Mouse (Mus musculus) MN1 (cell line): ENCODE measurements around the gene Acsl5.
A peak's percentile ranks its signal among the peaks of the same experiment; 100 is the strongest.

Experiments
- DNase-seq: peaks from one replicate; pipeline ENCODE4 v3.0.0-alpha.2; 2016; ENCODE audit warnings: low spot score

Acsl5 gene

DNA sequence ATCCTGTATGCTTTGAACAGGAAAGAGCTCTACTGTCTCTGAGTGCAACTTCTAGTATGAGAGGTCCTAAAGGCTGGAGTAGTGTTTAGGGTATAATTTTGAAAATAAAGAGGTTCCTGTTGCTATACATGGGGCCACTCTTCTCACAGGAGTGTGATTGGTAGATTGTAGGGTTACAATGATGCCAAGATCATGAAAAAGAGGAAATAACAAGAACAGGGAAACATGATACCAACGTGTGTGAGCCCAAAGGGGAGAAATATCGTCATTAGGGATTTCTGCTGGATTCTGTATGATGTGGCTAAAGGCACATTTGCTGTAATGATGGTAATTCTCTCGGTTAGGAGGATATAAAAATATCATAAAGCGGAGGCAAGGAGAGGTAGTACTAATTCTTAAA, 34.3 kb downstream of the Acsl5 start:
- no peak for DNase-seq

DNA sequence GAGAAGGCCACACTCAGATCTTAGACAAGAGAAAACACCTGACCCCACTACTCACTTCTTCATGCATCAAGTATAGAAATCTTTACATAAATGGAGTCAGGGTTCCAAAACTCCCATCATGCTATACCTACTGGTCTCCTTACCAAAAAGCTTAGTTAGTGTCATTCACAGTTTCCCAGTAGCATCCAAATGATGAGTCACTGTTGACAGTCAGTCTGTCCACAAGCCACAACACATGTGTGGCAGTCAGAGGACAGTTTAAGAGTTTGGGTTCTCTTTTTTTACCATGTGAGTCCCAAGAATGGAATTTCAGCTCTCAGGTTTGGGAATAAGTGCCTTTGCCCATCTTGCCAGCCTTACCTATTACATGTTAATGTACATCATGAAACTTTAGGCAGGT, 37.2 kb downstream of the Acsl5 start:
- no peak for DNase-seq

DNA sequence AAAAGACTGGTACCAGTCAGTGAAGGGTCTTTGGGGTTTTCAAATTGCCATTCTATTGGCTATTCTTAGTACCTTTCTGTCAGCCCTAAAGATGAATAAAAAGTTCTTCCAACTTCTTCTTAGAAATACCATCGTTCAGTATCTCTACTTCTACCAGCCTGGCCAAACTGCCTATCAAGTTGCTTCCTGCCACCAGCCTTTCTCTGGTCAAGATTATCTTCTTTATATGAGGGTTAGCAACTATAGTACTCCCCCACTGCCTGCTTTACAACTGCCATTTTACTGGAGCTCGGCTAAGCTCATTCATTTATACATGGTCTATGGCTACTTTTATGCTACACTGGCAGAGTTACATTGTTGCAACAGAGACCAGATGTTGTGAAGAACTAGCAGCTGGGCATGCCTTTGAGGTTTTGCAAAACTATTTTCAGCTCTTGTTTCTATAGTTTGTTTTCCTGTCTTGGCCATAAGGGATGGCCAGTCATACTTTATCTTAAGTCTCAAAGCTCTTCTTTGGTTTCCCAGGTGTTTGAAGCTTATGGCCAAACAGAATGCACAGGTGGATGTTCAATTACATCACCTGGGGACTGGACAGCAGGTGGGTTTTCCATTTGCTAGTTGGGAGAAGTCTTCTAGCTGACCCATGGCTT, 39.0 kb downstream of the Acsl5 start:
- no peak for DNase-seq

DNA sequence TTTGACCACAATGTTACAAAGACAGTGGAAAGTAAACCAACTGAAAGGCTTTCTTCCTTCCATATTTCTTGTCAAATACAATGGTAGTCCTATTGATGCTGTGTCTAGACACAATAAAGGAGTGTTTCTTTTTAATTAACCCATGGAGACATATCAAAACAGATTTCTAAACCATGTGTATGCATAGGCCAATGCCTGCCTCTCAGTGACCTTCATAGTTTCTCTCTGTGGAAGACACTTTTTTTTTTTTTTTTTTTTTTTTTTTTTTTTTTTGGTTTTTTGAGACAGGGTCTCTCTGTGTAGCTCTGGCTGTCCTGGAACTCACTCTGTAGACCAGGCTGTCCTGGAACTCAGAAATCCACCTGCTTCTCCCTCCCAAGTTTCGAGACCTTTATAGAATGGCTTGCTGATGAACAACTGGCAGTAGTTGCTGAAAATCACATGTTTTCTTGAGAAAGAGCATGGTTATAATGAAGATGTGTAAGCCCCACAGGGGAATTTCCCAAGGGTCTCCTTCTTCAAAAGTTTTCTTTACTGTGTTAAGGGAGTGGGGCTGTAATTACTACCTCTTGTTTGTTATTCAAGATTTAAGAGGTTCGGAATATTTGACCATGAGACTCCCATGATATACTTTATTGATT, 40.6 kb downstream of the Acsl5 start:
- DNase-seq, result no peak

DNA sequence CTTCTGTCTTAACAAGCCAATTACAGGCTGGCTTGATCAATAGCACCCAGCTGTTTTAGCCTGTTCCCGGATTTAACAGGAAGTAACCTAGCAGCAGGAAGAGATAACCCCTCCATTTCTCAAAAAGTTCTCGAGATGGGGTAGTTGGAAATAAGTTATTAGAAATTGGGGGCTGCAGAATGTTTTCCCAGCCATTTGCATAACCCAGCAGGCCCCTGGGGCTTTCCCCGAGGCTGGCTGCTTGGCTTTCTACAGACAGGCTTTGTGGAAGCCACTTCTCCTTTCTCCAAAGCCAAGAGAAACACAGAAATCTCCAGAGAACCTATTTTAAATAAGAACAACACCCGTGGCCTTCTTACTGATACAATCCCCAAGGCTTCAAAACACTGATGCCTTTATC, 41.4 kb downstream of the Acsl5 start:
- no peak for DNase-seq

DNA sequence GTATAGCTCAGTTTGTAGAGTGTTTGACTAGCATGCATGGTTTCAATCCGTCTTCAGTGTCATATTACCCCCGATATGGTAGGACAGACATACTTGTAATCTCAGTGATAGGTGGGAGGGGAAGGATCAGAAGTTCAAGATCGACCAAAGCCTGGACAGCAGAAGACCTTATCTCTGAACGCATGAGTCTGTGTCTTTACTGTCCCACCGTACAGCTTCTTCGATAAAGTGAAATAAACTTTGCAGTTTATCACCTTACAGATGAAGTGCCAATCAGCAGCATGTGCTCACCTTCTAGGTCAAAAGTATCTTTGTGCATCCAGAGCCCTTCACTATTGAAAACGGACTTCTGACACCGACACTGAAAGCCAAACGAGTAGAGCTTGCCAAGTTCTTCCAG, 43.3 kb downstream of the Acsl5 start:
- no peak for DNase-seq

DNA sequence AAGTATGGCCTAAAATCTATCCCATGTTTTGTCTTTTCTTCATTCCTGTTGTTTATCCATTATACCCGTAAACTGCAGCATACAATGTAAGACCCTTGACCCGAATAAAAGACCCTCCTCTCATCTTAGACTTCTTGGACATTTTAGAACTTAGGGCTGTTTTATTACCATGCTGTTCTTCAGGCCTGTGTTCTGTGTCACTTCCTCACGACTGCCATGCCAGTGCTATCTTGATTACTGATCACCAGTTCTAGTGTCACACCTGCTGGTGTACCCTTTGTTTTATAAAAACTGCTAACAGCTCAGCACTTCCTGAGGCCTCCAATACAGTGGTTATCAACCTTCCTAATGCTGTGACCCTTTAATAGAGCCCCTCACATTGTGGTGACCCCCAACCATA, 43.8 kb downstream of the Acsl5 start:
- DNase-seq, result no peak

DNA sequence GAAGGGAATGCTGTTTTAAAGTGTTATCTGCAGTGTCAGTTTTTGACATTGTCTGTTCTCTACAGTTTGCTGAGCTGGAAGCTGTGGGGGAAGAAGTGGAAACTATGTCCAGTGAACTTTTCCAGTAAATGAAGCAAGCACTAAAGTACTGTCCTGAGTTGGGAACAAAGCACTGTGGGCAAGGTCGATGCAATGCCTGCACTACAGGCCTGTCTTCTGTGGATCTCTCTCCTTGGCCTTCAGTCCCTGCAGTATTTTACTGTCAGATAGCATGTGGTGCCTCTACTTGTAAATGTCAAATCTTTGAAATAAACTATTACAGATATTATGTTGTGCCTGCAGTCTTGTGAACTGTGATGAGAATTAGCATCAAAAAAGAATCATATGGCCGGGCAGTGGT, 44.6 kb downstream of the Acsl5 start:
- no peak for DNase-seq

DNA sequence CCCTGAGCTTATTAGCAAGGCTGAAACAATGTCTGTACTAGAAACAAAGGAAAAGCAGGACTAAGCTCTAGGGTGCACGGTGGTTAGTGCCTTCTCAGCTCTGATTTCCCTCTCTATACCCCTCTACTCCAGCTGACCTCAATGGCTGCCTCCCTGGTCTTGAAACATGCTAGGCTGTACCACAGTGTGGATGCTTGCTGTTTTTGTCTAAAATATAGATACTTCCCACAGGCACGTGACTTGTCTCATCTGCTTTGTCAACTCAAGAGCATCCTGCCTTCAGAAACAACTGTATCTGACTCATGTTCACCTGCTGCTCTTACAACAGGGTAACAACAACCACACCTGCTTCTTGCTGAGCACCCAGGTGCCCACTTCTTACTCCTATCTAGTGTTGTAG, 45.8 kb downstream of the Acsl5 start:
- no peak for DNase-seq

DNA sequence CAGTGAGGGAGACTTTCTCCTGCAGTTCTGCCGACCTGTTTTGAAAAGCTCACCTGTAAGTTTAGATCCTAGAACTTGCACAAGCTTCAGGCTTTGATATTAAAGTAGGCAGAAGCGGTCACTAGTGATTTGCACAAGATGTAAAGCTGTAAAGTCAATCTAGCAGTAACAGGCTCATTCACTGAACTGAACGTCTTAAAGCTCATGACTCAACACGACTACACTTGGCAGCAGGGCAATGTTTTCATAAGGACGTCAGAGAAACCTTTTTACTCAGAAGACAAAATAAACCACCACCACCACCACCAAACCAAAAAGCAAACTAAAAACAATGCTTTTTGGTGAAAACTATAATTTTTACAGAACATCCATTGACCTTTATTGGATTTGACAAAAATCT, 46.2 kb downstream of the Acsl5 start:
- DNase-seq, result no peak

DNA sequence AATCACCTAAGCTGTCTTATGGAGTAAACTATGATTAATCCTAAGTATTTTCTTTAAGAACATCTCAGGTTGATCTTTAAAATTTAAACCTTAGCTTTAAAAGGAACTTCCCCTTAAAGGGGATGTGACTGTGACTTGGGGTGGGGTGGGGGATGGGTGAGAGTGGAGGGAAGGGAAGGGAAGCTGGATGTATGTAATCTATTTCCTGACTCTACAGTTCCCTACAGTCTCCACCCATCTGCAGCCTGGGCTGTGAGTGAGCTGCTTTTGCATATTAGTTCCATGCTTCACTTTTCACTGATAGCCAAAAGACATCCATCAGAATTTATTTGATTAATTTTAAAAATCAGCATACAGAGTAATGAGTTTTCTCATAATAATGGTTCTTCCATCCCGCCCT, 47.6 kb downstream of the Acsl5 start:
- no peak for DNase-seq

DNA sequence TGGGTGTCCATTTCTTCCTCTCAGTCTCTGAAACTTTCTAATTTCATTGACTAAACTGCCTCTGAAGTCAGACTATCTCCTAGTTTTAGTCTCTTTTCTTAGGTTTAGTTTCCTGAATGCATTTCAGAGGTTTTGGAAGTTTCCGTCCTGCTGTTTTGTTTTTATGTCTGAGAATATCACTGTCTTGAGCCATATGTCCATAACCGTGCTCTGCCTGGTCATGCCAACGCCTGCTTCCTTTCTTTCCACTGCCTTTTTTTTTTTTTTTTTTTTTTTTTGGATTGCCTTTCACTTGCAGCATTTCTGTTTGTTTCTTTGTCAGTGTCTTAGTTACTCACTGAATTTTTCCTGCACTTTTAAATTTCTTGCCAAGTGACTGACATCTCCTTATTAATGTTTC, 48.8 kb downstream of the Acsl5 start:
- no peak for DNase-seq

DNA sequence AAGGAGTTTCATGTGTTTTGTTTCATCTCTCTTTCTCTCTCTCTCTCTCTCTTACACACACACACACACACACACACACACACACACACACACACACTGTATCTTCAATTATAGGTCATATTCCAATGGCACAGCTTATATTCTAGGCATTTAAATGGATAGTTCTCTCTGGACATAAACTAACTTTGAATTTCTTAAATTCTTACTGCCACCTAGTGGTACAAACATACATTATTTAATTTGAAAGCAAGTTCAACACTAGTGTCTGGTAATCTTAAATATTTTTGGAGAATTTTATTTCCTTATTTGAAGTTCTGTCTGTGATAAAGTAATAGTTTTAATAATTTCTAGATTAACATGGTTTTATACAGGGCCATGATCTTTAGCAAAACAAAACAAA, 53.3 kb downstream of the Acsl5 start:
- DNase-seq, result peak; percentile 48

DNA sequence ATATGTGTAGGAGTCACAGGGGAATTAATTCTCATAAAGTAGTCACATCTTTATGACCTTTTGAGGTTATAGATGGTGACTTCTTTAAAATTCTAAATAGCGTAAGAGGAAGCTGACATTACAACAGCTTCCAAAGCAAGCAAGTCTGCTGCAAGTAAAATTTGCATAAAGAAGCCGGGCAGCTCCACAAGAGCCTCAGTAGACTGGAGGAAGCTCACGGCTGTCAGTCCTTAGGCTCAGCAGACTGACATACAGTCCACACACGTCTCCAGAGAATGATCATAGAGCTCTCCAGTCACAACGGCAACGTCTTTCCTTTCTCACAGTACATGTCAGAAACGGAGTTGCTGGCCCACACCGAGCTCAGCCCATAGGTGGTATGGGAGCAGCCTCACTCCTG, 60.1 kb downstream of the Acsl5 start:
- DNase-seq, result no peak

DNA sequence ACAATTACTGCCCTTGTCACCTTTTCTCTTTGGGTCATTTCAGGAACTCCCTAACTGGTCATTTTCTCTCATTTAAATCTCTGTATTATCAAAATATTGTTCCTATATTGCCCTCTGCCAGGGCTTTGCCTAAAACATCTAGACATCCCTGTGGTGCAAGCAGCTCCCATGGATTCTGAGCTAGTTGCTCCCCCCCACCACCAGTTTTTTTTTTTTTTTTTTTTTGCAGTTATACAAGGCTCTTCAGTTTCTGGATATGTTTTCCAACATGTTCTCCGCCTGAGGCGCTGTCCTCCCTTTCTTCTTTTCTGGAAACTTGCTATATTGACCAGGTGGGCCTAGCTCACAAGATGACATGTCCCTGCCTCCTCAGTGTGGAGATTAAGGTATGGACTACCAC, 61.9 kb downstream of the Acsl5 start:
- no peak for DNase-seq

DNA sequence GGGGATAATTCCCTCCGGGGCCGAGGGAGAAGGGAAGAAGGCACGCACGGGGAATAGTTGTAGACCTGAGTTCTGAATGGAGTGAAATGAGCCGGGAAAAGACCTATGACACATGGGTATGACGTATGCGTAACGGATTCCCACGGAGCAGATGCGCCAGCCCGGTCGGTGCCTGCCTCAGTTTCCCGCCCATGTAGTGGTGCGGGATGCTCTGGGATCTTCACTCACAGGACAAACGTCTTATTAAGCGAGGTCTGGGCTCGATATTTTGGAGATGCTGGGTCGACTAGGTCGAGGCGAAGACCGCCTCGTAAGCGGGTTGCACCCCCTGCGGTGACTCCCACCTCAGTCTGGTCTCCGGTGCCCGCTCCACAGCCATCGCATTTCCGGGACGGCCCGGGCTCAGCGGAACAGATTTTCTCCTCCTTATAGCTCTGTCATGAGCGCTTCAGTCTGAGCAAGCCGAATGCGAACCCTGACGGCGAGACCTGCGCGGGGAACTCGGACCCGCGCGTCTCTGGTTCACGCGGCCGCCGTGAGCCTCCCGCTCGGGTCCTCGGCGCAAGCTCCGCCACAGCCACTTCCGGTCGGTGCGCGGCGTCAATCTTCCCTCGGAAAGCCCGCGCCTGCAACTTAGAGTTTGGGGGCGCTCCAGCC, 63.8 kb downstream of the Acsl5 start, which contains the start of gene Zdhhc6:
Gene Zdhhc6 (minus strand): TSS at position 581 of the 657 bp plus-strand sequence.
- DNase-seq, result peak; percentile 86

DNA sequence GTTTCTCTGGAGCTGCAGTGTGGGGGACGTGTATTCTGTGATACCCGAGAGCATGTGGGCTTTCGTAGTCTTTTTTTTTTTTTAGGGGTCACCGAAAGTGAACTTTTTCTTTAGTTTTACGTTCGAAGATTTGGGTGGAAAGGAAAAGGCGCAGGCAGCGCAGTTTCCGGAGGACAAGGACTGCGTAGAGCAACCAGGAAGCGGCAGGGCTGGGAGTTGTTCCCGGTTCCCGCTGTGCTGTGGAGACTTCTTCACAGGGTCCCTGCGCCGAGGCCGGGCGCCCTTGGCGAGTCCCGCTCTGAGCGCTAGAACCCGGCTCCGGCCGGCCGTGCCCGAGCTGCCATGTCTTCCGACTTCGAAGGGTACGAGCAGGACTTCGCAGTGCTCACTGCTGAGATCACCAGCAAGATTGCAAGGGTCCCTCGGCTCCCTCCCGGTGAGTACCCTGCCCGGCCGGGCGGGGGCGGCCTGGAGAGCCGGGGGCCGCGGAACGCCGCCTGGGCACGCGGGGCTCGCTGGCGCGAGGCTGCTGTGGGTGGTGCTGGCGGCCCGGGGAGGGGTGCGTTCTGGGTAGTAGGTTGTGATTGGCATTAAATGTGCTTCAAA, 64.5 kb downstream of the Acsl5 start, which contains the start of gene Vti1a:
Gene Vti1a (plus strand): TSS at position 187 of the 606 bp plus-strand sequence.
- peak; percentile 94 for DNase-seq

DNA sequence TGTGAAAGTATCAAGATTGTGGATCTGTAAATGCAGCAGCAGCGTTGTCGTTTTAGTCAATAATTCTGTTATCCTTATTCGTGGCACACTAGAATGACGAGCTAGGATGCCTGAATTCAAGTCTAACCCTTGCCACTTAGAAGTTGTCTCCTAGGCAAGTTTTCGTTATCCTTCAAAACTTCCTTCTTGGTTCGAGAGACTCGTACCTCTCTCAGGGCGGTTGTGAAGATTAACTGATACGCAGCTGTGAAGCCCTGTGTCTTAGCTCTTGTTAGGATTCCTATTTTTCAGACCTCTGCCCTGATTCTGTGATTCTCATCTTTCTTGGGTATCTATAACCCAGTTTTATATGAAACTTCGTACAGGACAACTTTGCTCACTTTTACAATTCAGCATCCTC, 65.2 kb downstream of the Acsl5 start:
- no peak for DNase-seq

DNA sequence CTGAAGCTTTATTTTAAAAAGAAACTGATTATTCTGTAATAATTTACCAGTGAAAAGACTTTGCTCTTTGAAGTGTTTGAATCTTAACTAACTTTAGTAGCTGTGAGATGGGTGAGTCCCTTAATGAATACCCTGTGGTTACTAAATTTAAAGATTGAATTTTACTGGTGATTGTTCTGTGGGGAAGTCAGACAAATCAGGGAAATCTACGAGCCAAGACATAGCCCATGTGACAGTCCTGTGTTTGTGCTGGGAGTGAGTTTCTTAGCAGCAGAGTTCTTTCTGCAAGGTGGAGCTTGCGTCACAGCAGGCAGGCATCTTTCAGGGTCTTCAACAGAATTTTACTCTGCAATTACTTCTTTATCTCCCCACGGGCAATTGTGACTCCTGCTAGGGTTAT, 67.3 kb downstream of the Acsl5 start:
- DNase-seq, result no peak

DNA sequence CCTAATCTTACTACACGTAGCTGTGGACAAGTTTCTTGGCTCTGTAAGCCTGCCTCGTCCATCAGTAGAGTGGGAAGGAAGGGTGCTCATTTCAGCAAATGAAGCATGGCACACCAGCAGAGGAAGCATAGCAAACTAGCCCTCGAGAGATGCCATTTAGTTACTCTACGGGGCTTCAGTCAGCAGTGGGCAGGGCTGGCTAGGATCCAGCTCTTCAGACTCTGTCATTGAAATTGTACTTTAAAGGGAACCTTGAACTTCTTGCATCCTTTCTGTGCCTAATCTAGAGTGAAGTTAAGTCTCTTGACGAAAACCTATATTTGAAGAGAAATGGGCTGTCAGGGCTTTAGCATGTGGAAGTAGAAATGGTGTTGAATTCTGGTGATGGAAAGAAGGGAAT, 67.8 kb downstream of the Acsl5 start:
- no peak for DNase-seq

DNA sequence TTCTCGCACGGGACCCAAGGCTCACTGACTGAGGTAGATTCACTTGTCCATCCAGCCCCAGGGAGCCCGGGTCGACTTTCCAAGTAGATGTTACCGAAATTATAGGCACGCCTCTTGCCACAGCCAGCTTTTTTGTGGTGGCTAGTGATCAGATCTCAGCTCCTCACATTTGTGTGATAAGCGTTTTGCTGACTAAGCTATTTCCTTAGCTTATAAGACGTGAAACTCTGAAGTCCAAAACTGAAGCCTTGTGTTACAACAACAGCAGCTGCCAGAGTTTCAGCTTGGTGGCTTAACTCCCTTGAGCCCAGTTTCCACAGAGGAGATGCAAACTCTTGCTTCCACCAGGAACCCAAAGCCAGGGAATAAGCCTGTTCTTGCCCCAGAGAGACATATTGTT, 70.9 kb downstream of the Acsl5 start:
- no peak for DNase-seq

DNA sequence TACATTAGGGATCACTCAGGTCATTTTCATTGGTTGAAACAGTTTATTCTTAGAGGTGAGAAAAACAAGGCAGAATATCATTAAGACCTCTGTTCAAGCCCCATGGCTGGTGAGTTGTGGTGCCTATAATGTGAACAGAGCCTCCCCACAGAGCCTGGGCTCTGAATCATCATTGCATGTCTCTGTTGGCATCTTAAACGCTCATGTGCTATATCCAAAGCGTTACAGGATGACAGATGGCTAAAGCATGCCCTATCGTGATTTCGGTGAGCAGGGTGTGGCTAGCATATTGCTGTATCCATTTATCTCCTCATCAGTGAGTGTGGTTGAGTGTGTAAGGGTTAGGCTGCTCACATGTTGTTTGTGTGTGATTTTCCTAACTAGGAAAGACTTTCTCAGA, 75.8 kb downstream of the Acsl5 start:
- peak; percentile 36 for DNase-seq

DNA sequence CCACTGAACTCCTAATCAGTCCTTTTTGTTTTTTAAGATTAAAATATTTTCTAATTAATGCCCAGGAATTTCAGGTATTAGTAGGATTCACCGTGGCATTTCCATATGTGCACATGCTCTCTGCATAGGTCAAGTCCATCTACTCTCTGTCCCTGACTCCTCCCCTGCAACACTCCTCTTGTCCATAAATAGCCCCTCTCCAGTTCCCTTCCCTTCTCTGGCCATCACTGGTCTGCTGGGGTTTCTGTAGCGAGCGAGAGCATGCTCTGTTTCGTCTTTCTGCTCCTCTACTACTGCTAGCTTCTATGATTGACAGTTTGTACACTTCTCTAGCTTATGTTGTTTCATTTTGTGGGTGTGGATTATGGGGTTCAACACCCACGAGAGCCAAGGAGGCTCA, 80.0 kb downstream of the Acsl5 start:
- DNase-seq, result no peak
